Mouse (Mus musculus): ENCODE measurements around the gene Tigar. TPM values are rescaled to one million over a fixed set of nuclear protein-coding genes. Genes with fewer than 3 reads are reported as not detected.

Gene Tigar
- polyA plus RNA-seq, 1 experiment from 2014 or later = 8.3 TPM

- 73% methylated on average over 3 of the region's 3 CpGs for WGBS
- peaks cover 30% of the 10 kb centered on the region for H3K36me3 ChIP-seq
- H3K4me2 ChIP-seq (replicated peaks) = no peak overlapping the region
- peaks cover 4% of the 10 kb centered on the region; the same call in 1 of the 2 replicates for H3K4me1 ChIP-seq
- H3K9me3 ChIP-seq = no peaks in the 10 kb centered on the region
- no peak overlapping the region for H3K9ac ChIP-seq
- H3K4me3 ChIP-seq = no peak overlapping the region
- ATAC-seq (ENCODE audit: low FRiP score, low read depth) = no peak
- no peak overlapping the region for H3K27ac ChIP-seq
- no peaks in the 10 kb centered on the region for H3K27me3 ChIP-seq (replicated peaks)
Measured at GRCm38 (mm10) chr6:127132719-127133118, 23.4 kb upstream of the Tigar start.

GRCm38 (mm10) chr6:127131946-127132345 is 22.6 kb upstream of the Tigar start:
- WGBS = 76% methylated on average over 3 of the region's 3 CpGs
- Histone ChIP-seq H3K4me3 (no peak overlapping the region), H3K36me3 (peaks cover 29% of the 10 kb centered on the region), H3K9ac (no peak overlapping the region), H3K4me1 (peaks cover 4% of the 10 kb centered on the region; the same call in 1 of the 2 replicates), H3K27me3 (replicated peaks) (no peaks in the 10 kb centered on the region), H3K9me3 (no peaks in the 10 kb centered on the region), H3K27ac (no peak overlapping the region), H3K4me2 (replicated peaks) (no peak overlapping the region)
- no peak for ATAC-seq (ENCODE audit: low FRiP score, low read depth)

- H3K36me3 ChIP-seq = peaks cover 21% of the 10 kb centered on the region
- H3K9ac ChIP-seq = no peak overlapping the region
- H3K4me3 ChIP-seq = no peak overlapping the region
- 82% methylated on average over 13 of the region's 13 CpGs for WGBS
- ATAC-seq (ENCODE audit: low FRiP score, low read depth) = no peak
- H3K9me3 ChIP-seq = no peaks in the 10 kb centered on the region
- H3K27me3 ChIP-seq (replicated peaks) = no peaks in the 10 kb centered on the region
- H3K4me2 ChIP-seq (replicated peaks) = no peak overlapping the region
- H3K4me1 ChIP-seq = peaks cover 4% of the 10 kb centered on the region; the same call in 1 of the 2 replicates
- H3K27ac ChIP-seq = no peak overlapping the region
Measured at GRCm38 (mm10) chr6:127130377-127130776, 21.0 kb upstream of the Tigar start.

- ATAC-seq (ENCODE audit: low FRiP score, low read depth) = no peak
- Histone ChIP-seq H3K9ac (no peak overlapping the region), H3K4me3 (no peak overlapping the region), H3K4me2 (replicated peaks) (no peak overlapping the region), H3K9me3 (no peaks in the 10 kb centered on the region), H3K27ac (no peak overlapping the region), H3K27me3 (replicated peaks) (no peaks in the 10 kb centered on the region), H3K36me3 (peaks cover 21% of the 10 kb centered on the region), H3K4me1 (peaks cover 4% of the 10 kb centered on the region; the same call in 1 of the 2 replicates)
- WGBS = 94% methylated on average over 14 of the region's 14 CpGs
Measured at GRCm38 (mm10) chr6:127129659-127130058, 20.3 kb upstream of the Tigar start.

GRCm38 (mm10) chr6:127123506-127123905 is 14.1 kb upstream of the Tigar start:
- no peaks in the 10 kb centered on the region for H3K4me1 ChIP-seq
- H3K27ac ChIP-seq = no peak overlapping the region
- WGBS = 89% methylated on average over 7 of the region's 7 CpGs
- peaks cover 9% of the 10 kb centered on the region; the same call in 1 of the 2 replicates for H3K36me3 ChIP-seq
- no peak overlapping the region for H3K4me3 ChIP-seq
- no peak overlapping the region for H3K9ac ChIP-seq
- H3K4me2 ChIP-seq (replicated peaks) = no peak overlapping the region
- H3K27me3 ChIP-seq (replicated peaks) = no peaks in the 10 kb centered on the region
- ATAC-seq (ENCODE audit: low FRiP score, low read depth) = no peak
- no peaks in the 10 kb centered on the region for H3K9me3 ChIP-seq

GRCm38 (mm10) chr6:127122996-127123395 is 13.6 kb upstream of the Tigar start:
- H3K9ac ChIP-seq = no peak overlapping the region
- 84% methylated on average over 5 of the region's 5 CpGs for WGBS
- no peak overlapping the region for H3K4me3 ChIP-seq
- H3K4me1 ChIP-seq = no peaks in the 10 kb centered on the region
- H3K4me2 ChIP-seq (replicated peaks) = no peak overlapping the region
- no peaks in the 10 kb centered on the region for H3K9me3 ChIP-seq
- ATAC-seq (ENCODE audit: low FRiP score, low read depth) = no peak
- H3K27me3 ChIP-seq (replicated peaks) = no peaks in the 10 kb centered on the region
- H3K36me3 ChIP-seq = peaks cover 7% of the 10 kb centered on the region; the same call in 1 of the 2 replicates
- no peak overlapping the region for H3K27ac ChIP-seq

- H3K9me3 ChIP-seq = no peaks in the 10 kb centered on the region
- ATAC-seq (ENCODE audit: low FRiP score, low read depth) = no peak
Measured at GRCm38 (mm10) chr6:127122221-127122806, 13.0 kb upstream of the Tigar start.

GRCm38 (mm10) chr6:127114753-127115456 is 5.5 kb upstream of the Tigar start:
- H3K4me2 ChIP-seq (replicated peaks) = no peak overlapping the region
- 69% methylated on average over 23 of the region's 23 CpGs for WGBS
- H3K27ac ChIP-seq = no peak overlapping the region
- H3K9ac ChIP-seq = no peak overlapping the region
- H3K4me3 ChIP-seq = no peak overlapping the region
- H3K9me3 ChIP-seq = no peaks in the 10 kb centered on the region
- no peak for ATAC-seq (ENCODE audit: low FRiP score, low read depth)
- H3K4me1 ChIP-seq = no peaks in the 10 kb centered on the region
- no peaks in the 10 kb centered on the region for H3K36me3 ChIP-seq
- no peaks in the 10 kb centered on the region for H3K27me3 ChIP-seq (replicated peaks)

More at GRCm38 (mm10) chr6:127122221-127122806, 13.0 kb upstream of the Tigar start:
- H3K27ac ChIP-seq = no peak overlapping the region
- H3K27me3 ChIP-seq (replicated peaks) = no peaks in the 10 kb centered on the region
- no peak overlapping the region for H3K4me2 ChIP-seq (replicated peaks)
- H3K36me3 ChIP-seq = 0 out of 2 replicates have a peak, but pooled peaks cover under 1% of the 10 kb centered on the region
- H3K9ac ChIP-seq = no peak overlapping the region
- WGBS = 74% methylated on average over 4 of the region's 4 CpGs
- no peak overlapping the region for H3K4me3 ChIP-seq
- H3K4me1 ChIP-seq = no peaks in the 10 kb centered on the region

- no peaks in the 10 kb centered on the region for H3K9me3 ChIP-seq
Measured at GRCm38 (mm10) chr6:127108368-127109060, 843 bp downstream of the Tigar start.

GRCm38 (mm10) chr6:127107413-127107812 is 1.9 kb downstream of the Tigar start:
- H3K9ac ChIP-seq = no peak overlapping the region
- no peak for ATAC-seq (ENCODE audit: low FRiP score, low read depth)
- no peak overlapping the region for H3K4me3 ChIP-seq
- H3K27me3 ChIP-seq (replicated peaks) = no peaks in the 10 kb centered on the region
- H3K4me1 ChIP-seq = peaks cover 8% of the 10 kb centered on the region; the same call in 1 of the 2 replicates
- no peak overlapping the region for H3K27ac ChIP-seq
- no peaks in the 10 kb centered on the region for H3K36me3 ChIP-seq
- no peak overlapping the region for H3K4me2 ChIP-seq (replicated peaks)
- no peaks in the 10 kb centered on the region for H3K9me3 ChIP-seq

More at GRCm38 (mm10) chr6:127108368-127109060, 843 bp downstream of the Tigar start:
- Histone ChIP-seq H3K9ac (peak overlapping the region; percentile 59), H3K4me2 (replicated peaks) (peak overlapping the region; percentile 88), H3K27me3 (replicated peaks) (no peaks in the 10 kb centered on the region), H3K4me1 (peaks cover 8% of the 10 kb centered on the region; the same call in 1 of the 2 replicates), H3K4me3 (peak overlapping the region; percentile 56), H3K36me3 (no peaks in the 10 kb centered on the region), H3K27ac (no peak overlapping the region)
- no peak for ATAC-seq (ENCODE audit: low FRiP score, low read depth)
- WGBS = 53% methylated on average over 20 of the region's 20 CpGs

GRCm38 (mm10) chr6:127106726-127107125 is 2.6 kb downstream of the Tigar start:
- 47% methylated on average over 5 of the region's 5 CpGs for WGBS
- no peaks in the 10 kb centered on the region for H3K27me3 ChIP-seq (replicated peaks)
- no peaks in the 10 kb centered on the region for H3K36me3 ChIP-seq
- H3K9me3 ChIP-seq = no peaks in the 10 kb centered on the region
- H3K4me1 ChIP-seq = peaks cover 8% of the 10 kb centered on the region; the same call in 1 of the 2 replicates
- no peak overlapping the region for H3K4me3 ChIP-seq
- H3K27ac ChIP-seq = no peak overlapping the region
- no peak overlapping the region for H3K9ac ChIP-seq
- ATAC-seq (ENCODE audit: low FRiP score, low read depth) = no peak
- H3K4me2 ChIP-seq (replicated peaks) = no peak overlapping the region

GRCm38 (mm10) chr6:127106189-127106588 is 3.2 kb downstream of the Tigar start:
- no peak for ATAC-seq (ENCODE audit: low FRiP score, low read depth)
- Histone ChIP-seq H3K27ac (no peak overlapping the region), H3K4me1 (peaks cover 8% of the 10 kb centered on the region; the same call in 1 of the 2 replicates), H3K4me2 (replicated peaks) (no peak overlapping the region), H3K4me3 (no peak overlapping the region), H3K9ac (no peak overlapping the region), H3K36me3 (peaks cover 3% of the 10 kb centered on the region; the same call in 1 of the 2 replicates), H3K27me3 (replicated peaks) (no peaks in the 10 kb centered on the region), H3K9me3 (no peaks in the 10 kb centered on the region)
- 91% methylated on average over 5 of the region's 5 CpGs for WGBS

Measured in neural tube, embryonic 12.5 days (tissue).